ENCODE assay signal across 24 mouse cellular contexts in genomic region chr1:183185560-183185959, GRCm38 (mm10).
"Had no signal": no experiment of that assay in that cellular context is flagged by ENCODE, and none has a peak within 500 bp of the region (broad histone marks: within the 10 kb centered on the region; RNA-seq: fewer than 3 reads in every experiment).

No protein-coding gene starts in this region.

- H3K27ac ChIP-seq: heart, embryonic 10.5 days; hindbrain, embryonic 13.5 days; hindbrain, embryonic 15.5 days; hindbrain, postnatal 0 days; kidney, embryonic 15.5 days; kidney, postnatal 0 days; limb, embryonic 13.5 days; limb, embryonic 15.5 days had no signal

- ATAC-seq: forebrain, postnatal 0 days; hindbrain, postnatal 0 days; intestine, embryonic 16.5 days had no signal

- H3K4me2 ChIP-seq: heart, embryonic 12.5 days; hindbrain, embryonic 13.5 days; hindbrain, embryonic 15.5 days; kidney, embryonic 15.5 days; limb, embryonic 13.5 days; limb, embryonic 15.5 days had no signal

- H3K4me3 ChIP-seq: heart, embryonic 10.5 days; heart, embryonic 12.5 days; hindbrain, embryonic 13.5 days; hindbrain, embryonic 15.5 days; kidney, embryonic 15.5 days; limb, embryonic 13.5 days; limb, embryonic 15.5 days had no signal

- DNase-seq: forebrain, postnatal 0 days; gastrocnemius, postnatal 14 days; gastrocnemius, postnatal 36 days; heart, adult 18-20 months; heart, postnatal 14 days; heart, postnatal 36 days; kidney, adult 11 months; kidney, adult 2 months; kidney, adult 9 months; kidney, postnatal 14 days; kidney, postnatal 36 days; layer of hippocampus, adult 9-11 months; layer of hippocampus, postnatal 36 days; left cerebral cortex, postnatal 4 days had no signal

- H3K9ac ChIP-seq: forebrain, postnatal 0 days; heart, embryonic 12.5 days; hindbrain, embryonic 13.5 days; hindbrain, embryonic 15.5 days; kidney, embryonic 15.5 days; limb, embryonic 13.5 days; limb, embryonic 15.5 days had no signal

- H3K36me3 ChIP-seq: heart, embryonic 10.5 days; heart, embryonic 12.5 days; hindbrain, embryonic 13.5 days; hindbrain, embryonic 15.5 days; kidney, embryonic 15.5 days; limb, embryonic 15.5 days had no signal

- H3K27me3 ChIP-seq: heart, embryonic 12.5 days; hindbrain, embryonic 13.5 days; hindbrain, embryonic 15.5 days; kidney, embryonic 15.5 days; limb, embryonic 13.5 days; limb, embryonic 15.5 days had no signal

- H3K9me3 ChIP-seq: heart, embryonic 10.5 days; heart, embryonic 12.5 days; hindbrain, embryonic 13.5 days; hindbrain, embryonic 15.5 days; kidney, embryonic 15.5 days; limb, embryonic 13.5 days; limb, embryonic 15.5 days had no signal
